Mouse (Mus musculus) lung, embryonic 16.5 days (tissue): ENCODE results near the gene Fam136a. TPM values are rescaled to one million over a fixed set of nuclear protein-coding genes. Genes with fewer than 3 reads are reported as not detected.
A peak's percentile ranks its signal among the peaks of the same experiment; 100 is the strongest.

Experiments used
- ATAC-seq: fragments of 200-750 bp; cut with Nextera tagmentation; 2 replicates; pipeline ENCODE4 v1.8.0; 2017; ENCODE audit warnings: low read depth, mild to moderate bottlenecking, moderate library complexity
- H3K27ac ChIP-seq: fragments of 300-500 bp; sonication (generic); 2 replicates; pipeline ENCODE4 v1.5.1; 2014; ENCODE audit warnings: mild to moderate bottlenecking, control low read depth, low read length
- H3K27me3 ChIP-seq: fragments of 300-500 bp; sonication (generic); 2 replicates; pipeline ENCODE4 v1.6.1; 2014; ENCODE audit warnings: low read depth, low read length, mixed read lengths; ENCODE audit not compliant: control insufficient read depth, insufficient read depth
- H3K36me3 ChIP-seq: fragments of 300-500 bp; sonication (generic); 2 replicates; pipeline ENCODE4 v1.6.1; 2014; ENCODE audit warnings: low read length; ENCODE audit not compliant: control insufficient read depth, insufficient read depth
- H3K4me1 ChIP-seq: fragments of 300-500 bp; sonication (generic); replicated peaks from 2 replicates; pipeline ENCODE4 v1.6.1; 2014; ENCODE audit warnings: low read length, mixed read lengths; ENCODE audit not compliant: control insufficient read depth, insufficient read depth
- H3K4me2 ChIP-seq: fragments of 300-500 bp; sonication (generic); 2 replicates; pipeline ENCODE4 v1.6.1; 2014; ENCODE audit warnings: low read depth, low read length, control low read depth
- H3K4me3 ChIP-seq: fragments of 300-500 bp; sonication (generic); 2 replicates; pipeline ENCODE4 v1.5.1; 2014; ENCODE audit warnings: mild to moderate bottlenecking, low read length, control low read depth
- H3K9ac ChIP-seq: fragments of 300-500 bp; sonication (generic); 2 replicates; pipeline ENCODE4 v1.6.1; 2014; ENCODE audit warnings: low read length, control low read depth
- H3K9me3 ChIP-seq: fragments of 300-500 bp; sonication (generic); 2 replicates; pipeline ENCODE4 v1.6.1; 2016; ENCODE audit warnings: low read length; ENCODE audit not compliant: control insufficient read depth
- WGBS: fragments of 180-500 bp; shearing (Covaris S2); extraction: QIAGEN DNeasy Blood & Tissue Kit; methylation state at CpG from one replicate; pipeline ENCODE4 v1.1.7; 2014; 5-methylcytosine and 5-hydroxymethylcytosine counted together
- polyA plus RNA-seq: library from polyadenylated mRNA; unstranded; fragments of >200 nt; fragmentation: Nextera tagmentation; extraction: Ambion mirVana; gene quantifications from 2 replicates; pipeline ENCODE4 v1.2.1, GENCODE M21; 2015

Gene Fam136a
- polyA plus RNA-seq, 1 experiment from 2014 or later = 98.7 TPM

DNA sequence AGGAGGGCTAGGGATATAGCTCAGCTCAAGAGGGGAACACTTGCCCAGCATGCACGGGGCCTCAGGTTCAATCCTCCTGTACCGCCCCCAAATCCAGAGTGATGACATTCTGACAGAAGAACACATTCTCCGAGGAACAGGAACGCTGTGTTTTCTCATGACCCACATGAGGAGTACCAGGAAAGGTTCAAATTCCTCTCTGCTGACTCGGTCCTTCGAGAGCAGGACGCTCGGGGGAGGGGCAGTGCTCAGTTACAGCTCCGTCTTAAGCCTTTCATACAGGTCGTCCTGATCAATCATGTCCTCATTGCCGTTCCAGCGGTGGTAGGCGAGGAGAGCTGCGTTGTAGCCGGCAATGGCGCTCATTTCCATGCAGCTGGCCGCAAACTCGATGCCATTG lies 23.0 kb downstream of the Fam136a start:
- H3K9ac ChIP-seq = no peak overlapping the region
- H3K27me3 ChIP-seq = no peaks in the 10 kb centered on the region
- no peak overlapping the region for H3K4me3 ChIP-seq
- no peak for ATAC-seq
- H3K27ac ChIP-seq = no peak overlapping the region
- H3K9me3 ChIP-seq = no peaks in the 10 kb centered on the region
- peaks cover 44% of the 10 kb centered on the region for H3K36me3 ChIP-seq
- H3K4me1 ChIP-seq = no peaks in the 10 kb centered on the region
- H3K4me2 ChIP-seq = no peak overlapping the region
- WGBS = 64% methylated on average over 18 of the region's 18 CpGs

DNA sequence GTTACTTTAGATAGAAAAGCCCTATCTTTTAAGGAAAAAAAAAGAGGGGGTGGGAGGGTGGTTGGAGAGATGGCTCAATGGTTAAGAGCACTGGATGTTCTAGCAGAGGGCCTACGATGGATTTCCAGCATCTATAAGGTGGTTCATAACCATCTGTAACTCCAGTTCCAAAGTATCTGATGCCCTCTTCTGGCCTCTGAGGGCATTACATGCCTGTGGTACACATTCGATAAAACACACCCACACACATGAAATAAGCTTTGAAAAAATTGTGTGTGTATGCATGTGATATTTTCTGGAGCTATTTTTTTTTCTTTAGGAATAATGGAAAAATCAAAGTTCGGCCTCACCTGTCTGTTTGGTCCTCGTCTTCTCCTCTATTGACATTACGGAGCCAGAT lies 25.9 kb downstream of the Fam136a start:
- WGBS = 94% methylated on average over 5 of the region's 5 CpGs
- Histone ChIP-seq H3K9me3 (no peaks in the 10 kb centered on the region), H3K4me1 (peaks cover 7% of the 10 kb centered on the region), H3K27me3 (no peaks in the 10 kb centered on the region), H3K4me3 (no peak overlapping the region), H3K27ac (no peak overlapping the region), H3K36me3 (peaks cover 48% of the 10 kb centered on the region), H3K4me2 (no peak overlapping the region), H3K9ac (no peak overlapping the region)
- ATAC-seq = no peak

DNA sequence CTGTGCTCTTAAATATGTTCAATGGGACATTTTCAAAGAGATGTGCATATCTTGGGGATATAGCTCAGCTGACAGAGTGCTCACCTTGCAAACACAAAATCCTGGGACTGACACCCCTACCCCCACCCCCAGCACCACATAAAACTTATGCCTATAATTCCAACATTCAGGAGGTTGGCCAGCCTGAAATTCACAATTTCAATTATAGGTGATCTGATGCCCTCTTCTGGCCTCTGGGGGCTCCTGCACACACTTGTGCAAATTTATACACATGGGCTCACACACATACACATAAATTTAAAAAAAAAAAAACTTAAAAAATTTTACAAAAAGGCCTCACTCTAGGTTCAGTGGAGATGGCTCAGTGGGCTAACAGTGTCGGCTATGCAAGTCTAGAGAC lies 27.7 kb downstream of the Fam136a start:
- H3K27me3 ChIP-seq = no peaks in the 10 kb centered on the region
- ATAC-seq = no peak
- H3K4me1 ChIP-seq = peaks cover 12% of the 10 kb centered on the region
- H3K36me3 ChIP-seq = peaks cover 39% of the 10 kb centered on the region
- 90% methylated on average over 1 of the region's 1 CpGs for WGBS
- no peak overlapping the region for H3K9ac ChIP-seq
- H3K4me3 ChIP-seq = no peak overlapping the region
- no peak overlapping the region for H3K27ac ChIP-seq
- no peaks in the 10 kb centered on the region for H3K9me3 ChIP-seq
- no peak overlapping the region for H3K4me2 ChIP-seq

DNA sequence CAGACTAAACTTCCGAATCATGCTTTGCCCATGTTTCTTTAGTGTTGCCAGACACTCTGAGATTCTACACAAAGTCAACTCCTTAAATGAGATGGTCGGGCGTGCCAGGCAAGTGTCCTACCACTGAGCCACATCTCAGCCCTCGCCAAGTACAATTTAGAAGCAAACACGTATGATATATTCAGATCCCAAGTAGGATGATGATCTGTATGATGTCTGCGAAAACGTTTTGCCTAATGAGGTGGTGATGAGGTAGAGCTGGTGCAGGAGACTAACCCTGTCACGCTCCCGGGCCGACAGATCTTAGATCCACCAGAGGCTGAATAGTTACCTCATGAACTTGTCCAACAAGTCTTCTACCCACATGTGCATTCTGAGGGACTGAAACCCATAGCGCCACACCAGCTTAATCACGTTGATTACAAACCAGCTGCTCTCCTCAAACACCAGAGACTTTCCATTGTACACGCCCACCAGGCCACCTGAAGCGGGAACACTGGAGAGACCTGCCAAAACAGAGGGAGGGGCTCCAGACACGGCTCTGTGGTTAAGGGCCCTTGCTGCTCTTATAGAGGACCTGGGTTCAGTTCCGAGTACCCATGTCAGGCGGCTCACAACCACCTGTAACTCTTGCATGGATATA lies 28.8 kb downstream of the Fam136a start:
- no peak for ATAC-seq
- Histone ChIP-seq H3K9ac (no peak overlapping the region), H3K27me3 (no peaks in the 10 kb centered on the region), H3K36me3 (peaks cover 30% of the 10 kb centered on the region), H3K9me3 (no peaks in the 10 kb centered on the region), H3K4me2 (no peak overlapping the region), H3K4me1 (peaks cover 12% of the 10 kb centered on the region), H3K4me3 (no peak overlapping the region), H3K27ac (no peak overlapping the region)
- WGBS = 83% methylated on average over 17 of the region's 17 CpGs

DNA sequence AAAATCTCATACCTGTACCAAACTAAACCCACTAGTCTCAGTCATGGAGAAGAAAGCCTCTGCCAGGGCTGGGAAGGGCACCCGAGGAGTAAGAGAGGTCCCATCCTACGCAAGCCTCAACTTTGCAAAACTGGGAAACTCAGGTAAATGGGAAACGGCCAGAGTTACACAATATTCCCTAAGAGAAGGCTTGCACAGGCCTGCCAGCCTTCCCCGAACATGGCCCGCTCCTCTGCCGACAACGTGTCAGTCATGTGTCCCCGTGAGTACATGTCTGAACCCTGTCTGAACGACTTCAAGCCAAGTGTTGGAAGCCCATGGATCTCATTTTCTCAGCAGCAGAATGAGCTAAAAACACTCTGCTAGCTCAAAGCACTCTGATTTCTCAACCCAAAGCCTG lies 29.6 kb downstream of the Fam136a start:
- no peak overlapping the region for H3K9ac ChIP-seq
- no peak overlapping the region for H3K27ac ChIP-seq
- H3K9me3 ChIP-seq = no peaks in the 10 kb centered on the region
- H3K27me3 ChIP-seq = no peaks in the 10 kb centered on the region
- H3K4me1 ChIP-seq = peaks cover 12% of the 10 kb centered on the region
- ATAC-seq = no peak
- H3K36me3 ChIP-seq = peaks cover 27% of the 10 kb centered on the region
- no peak overlapping the region for H3K4me3 ChIP-seq
- 88% methylated on average over 9 of the region's 9 CpGs for WGBS
- no peak overlapping the region for H3K4me2 ChIP-seq

DNA sequence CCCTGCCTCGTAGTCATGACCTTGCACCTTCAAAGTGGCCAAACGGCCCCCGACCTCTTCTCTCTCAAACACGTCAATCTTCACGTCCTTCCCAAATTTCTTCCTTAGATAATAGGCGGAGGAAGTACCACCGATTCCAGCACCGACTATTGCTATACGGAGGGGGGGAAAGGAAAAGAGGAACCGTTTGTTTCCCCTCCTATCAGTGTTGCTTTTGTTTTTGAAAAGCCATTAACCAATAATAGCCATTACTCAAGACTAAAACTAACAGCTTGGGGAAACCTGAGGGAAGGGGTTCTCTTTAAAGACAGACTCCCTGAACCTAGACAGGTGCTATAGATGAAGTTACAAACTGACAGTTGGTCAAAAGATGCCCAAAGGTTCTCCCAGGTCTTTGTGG lies 30.5 kb downstream of the Fam136a start:
- WGBS = 15% methylated on average over 10 of the region's 10 CpGs
- Histone ChIP-seq H3K27me3 (no peaks in the 10 kb centered on the region), H3K4me1 (peaks cover 12% of the 10 kb centered on the region), H3K4me3 (peak overlapping the region; percentile 97), H3K4me2 (peak overlapping the region; percentile 89), H3K9me3 (no peaks in the 10 kb centered on the region), H3K27ac (no peak overlapping the region), H3K9ac (peak overlapping the region; percentile 91), H3K36me3 (peaks cover 18% of the 10 kb centered on the region)
- ATAC-seq = no peak

DNA sequence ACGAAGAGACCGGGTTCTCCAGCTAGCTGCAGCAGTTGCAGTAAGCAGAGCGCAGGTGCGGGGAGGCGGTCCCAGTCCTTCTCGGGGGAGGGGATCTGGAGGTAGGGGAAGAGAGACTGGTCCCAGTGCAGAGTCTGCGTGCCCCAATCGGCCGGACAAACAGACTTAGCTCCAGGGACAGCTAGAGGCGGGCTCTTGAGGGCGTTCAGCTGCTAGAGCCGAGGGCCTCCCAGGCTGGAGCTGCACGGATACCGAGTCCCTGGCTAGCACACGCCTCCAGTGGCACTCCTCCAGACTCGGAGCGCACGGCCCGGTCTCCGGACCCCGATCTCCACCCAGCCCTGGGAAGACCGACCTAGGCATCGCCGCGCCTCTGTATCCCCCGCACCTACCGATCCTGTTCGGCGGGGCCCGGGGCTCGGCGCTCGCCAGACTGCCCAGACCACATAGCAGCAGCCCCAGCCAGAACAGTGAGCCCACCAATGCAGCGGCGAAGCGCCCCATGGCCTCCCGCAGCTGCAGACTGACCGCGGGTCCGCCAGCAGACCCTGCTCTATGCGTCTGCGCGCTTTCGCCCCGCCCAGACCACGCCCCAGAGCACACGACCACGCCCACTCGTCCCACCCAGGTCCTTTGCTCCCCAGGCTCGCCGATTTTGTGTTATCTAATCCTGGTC lies 31.3 kb downstream of the Fam136a start, which contains the start of gene Pcyox1:
Gene Pcyox1, minus strand, starts transcription at position 574 of the 676 bp plus-strand sequence.
- peaks cover 11% of the 10 kb centered on the region for H3K36me3 ChIP-seq
- H3K4me1 ChIP-seq = peaks cover 12% of the 10 kb centered on the region
- H3K4me3 ChIP-seq = peak within 1 kb of the TSS; percentile 97
- no peaks in the 10 kb centered on the region for H3K27me3 ChIP-seq
- ATAC-seq = peak; percentile 97
- H3K27ac ChIP-seq = peak within 1 kb of the TSS; percentile 89
- H3K9ac ChIP-seq = peak within 1 kb of the TSS; percentile 91
- WGBS = 0% methylated on average over 51 of the region's 51 CpGs
- peak within 1 kb of the TSS; percentile 89 for H3K4me2 ChIP-seq
- H3K9me3 ChIP-seq = no peaks in the 10 kb centered on the region

DNA sequence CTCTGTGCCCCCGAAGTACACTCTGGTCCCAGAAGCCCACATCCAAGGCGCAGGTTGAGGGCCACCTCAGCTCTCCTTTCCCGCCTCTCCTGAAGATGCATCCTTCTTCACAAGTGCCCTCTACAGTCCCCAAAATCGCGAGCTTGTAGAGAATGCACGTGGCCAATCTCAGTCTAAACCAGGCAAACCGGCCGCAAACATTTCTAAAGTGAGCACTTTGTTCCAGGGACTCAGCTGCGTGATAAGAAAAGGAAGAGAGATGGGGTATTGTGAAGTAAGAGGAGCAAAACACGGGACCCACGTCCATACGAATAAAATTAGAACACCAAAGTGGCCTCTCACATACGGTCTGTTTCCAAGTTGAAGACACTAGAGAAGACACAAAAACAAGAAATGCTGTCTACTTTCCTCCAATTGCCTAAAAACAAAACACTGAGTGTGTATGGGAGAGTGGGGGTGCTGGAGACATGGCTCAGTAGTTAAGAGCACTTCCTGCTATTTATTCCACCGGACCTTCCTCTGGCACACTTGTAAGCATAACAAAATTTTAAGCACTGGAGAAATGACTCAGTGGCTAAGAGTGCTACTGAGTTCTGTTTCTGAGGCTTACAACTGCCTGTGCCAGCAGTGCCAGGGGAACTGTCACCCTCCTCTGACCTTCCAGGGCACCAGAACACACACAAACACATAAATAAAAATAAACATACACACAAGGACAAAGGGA lies 32.0 kb downstream of the Fam136a start:
- WGBS = 3% methylated on average over 14 of the region's 14 CpGs
- peaks cover 4% of the 10 kb centered on the region for H3K36me3 ChIP-seq
- H3K4me3 ChIP-seq = peak overlapping the region; percentile 97
- no peaks in the 10 kb centered on the region for H3K9me3 ChIP-seq
- H3K27ac ChIP-seq = peak overlapping the region; percentile 89
- H3K4me1 ChIP-seq = peaks cover 12% of the 10 kb centered on the region
- no peaks in the 10 kb centered on the region for H3K27me3 ChIP-seq
- peak overlapping the region; percentile 89 for H3K4me2 ChIP-seq
- peak; percentile 29 for ATAC-seq
- H3K9ac ChIP-seq = peak overlapping the region; percentile 91

DNA sequence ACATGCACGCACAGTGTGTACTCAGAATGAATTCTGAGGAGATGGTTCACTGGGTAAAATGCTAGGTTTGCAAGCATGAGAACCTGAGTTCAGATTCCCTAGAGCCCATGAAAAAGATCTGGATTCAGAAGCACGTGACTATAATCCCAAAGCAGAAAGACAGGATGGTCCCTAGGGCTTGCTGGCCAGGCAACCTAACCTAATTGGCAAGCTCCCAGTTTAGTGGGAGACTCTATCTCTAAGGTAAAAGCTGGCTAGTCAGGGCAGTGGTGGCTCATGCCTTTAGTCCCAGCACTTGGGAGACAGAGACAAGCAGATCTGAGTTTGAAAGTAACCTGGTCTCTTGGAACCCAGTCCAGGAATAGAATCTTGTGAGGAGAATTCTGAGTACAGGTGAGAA lies 33.5 kb downstream of the Fam136a start:
- no peaks in the 10 kb centered on the region for H3K9me3 ChIP-seq
- no peaks in the 10 kb centered on the region for H3K27me3 ChIP-seq
- no peak overlapping the region for H3K9ac ChIP-seq
- no peak overlapping the region for H3K4me2 ChIP-seq
- H3K27ac ChIP-seq = no peak overlapping the region
- WGBS = 86% methylated on average over 2 of the region's 2 CpGs
- no peak for ATAC-seq
- peaks cover 12% of the 10 kb centered on the region for H3K4me1 ChIP-seq
- peaks cover 4% of the 10 kb centered on the region; the same call in 1 of the 2 replicates for H3K36me3 ChIP-seq
- no peak overlapping the region for H3K4me3 ChIP-seq
